Mouse (Mus musculus): ENCODE data around the gene Gm4969. TPM values are rescaled to one million over a fixed set of nuclear protein-coding genes. Genes with fewer than 3 reads are reported as not detected.
"Not testable (repeated sequence)": the region's sequence is repeated elsewhere in the genome, so short reads cannot be mapped to it uniquely, and the experiment has no call there.

The Gm4969 gene
- polyA plus RNA-seq, 1 experiment from 2014 or later = 3.0 TPM

GRCm38 (mm10) chr7:19162928-19163327, 44.8 kb upstream of the Gm4969 start:
- no peak overlapping the region for H3K27ac ChIP-seq (ENCODE audit: low read depth)
- H3K4me2 ChIP-seq = no peak overlapping the region
- no peak for ATAC-seq (ENCODE audit: insufficient read depth)
- no peaks in the 10 kb centered on the region for H3K36me3 ChIP-seq (ENCODE audit: insufficient read depth)
- no peak for TF ChIP-seq CTCF (IDR thresholded peaks at IDR 0.05; ENCODE audit: low read depth)
- 67% methylated on average over 7 of the region's 7 CpGs for WGBS
- peaks cover 3% of the 10 kb centered on the region; the same call in 1 of the 2 replicates for H3K9me3 ChIP-seq (ENCODE audit: low read depth, low read length)
- no peak for DNase-seq
- H3K9ac ChIP-seq = no peak overlapping the region
- H3K27me3 ChIP-seq (ENCODE audit: insufficient read depth, low read length) = peaks cover 22% of the 10 kb centered on the region
- no peak overlapping the region for H3K4me3 ChIP-seq (ENCODE audit: low read depth, low read length)
- peaks cover 5% of the 10 kb centered on the region; the same call in 1 of the 2 replicates for H3K4me1 ChIP-seq (ENCODE audit: insufficient read depth)

DNA sequence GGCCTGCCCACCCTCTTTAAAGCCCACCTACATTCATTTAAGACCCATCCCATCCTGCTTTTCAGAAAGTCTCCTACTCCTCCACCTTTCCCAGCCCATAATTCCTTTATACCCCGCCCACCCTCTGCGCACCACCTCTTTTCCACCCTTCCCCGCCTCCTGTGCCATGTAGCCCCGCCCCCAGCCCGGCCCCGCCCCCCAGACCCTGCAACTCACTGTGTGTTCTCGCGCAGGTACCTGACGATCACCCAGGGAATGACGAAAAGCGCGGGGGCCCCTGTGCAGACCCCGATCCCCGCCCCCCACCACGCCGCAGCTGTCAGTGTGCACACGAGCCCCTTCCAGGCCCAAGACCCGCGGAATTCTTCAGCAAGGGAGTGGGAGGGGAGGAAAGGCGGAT, 41.9 kb upstream of the Gm4969 start:
- Histone ChIP-seq H3K27me3 (ENCODE audit: insufficient read depth, low read length) (peaks cover 21% of the 10 kb centered on the region), H3K36me3 (ENCODE audit: insufficient read depth) (no peaks in the 10 kb centered on the region), H3K4me2 (peak overlapping the region; percentile 70), H3K9me3 (ENCODE audit: low read depth, low read length) (no peaks in the 10 kb centered on the region), H3K4me1 (ENCODE audit: insufficient read depth) (peaks cover 5% of the 10 kb centered on the region; the same call in 1 of the 2 replicates), H3K4me3 (ENCODE audit: low read depth, low read length) (peak overlapping the region; percentile 36), H3K9ac (peak overlapping the region; percentile 32; the same call in 1 of the 2 replicates), H3K27ac (ENCODE audit: low read depth) (no peak overlapping the region)
- 1% methylated on average over 20 of the region's 20 CpGs for WGBS
- TF ChIP-seq CTCF (IDR thresholded peaks at IDR 0.05; ENCODE audit: low read depth) = no peak
- DNase-seq (peak; percentile 43), ATAC-seq (ENCODE audit: insufficient read depth) (peak; percentile 13; the same call in 1 of the 2 replicates)

- DNase-seq (no peak), ATAC-seq (ENCODE audit: insufficient read depth) (no peak)
- peak; percentile 15; the same call in 1 of the 2 replicates for TF ChIP-seq CTCF (IDR thresholded peaks at IDR 0.05; ENCODE audit: low read depth)
- Histone ChIP-seq H3K9me3 (ENCODE audit: low read depth, low read length) (no peaks in the 10 kb centered on the region), H3K4me2 (peak overlapping the region; percentile 70), H3K9ac (no peak overlapping the region), H3K27me3 (ENCODE audit: insufficient read depth, low read length) (peaks cover 15% of the 10 kb centered on the region), H3K36me3 (ENCODE audit: insufficient read depth) (0 out of 2 replicates have a peak, but pooled peaks cover 5% of the 10 kb centered on the region), H3K4me3 (ENCODE audit: low read depth, low read length) (peak overlapping the region; percentile 36; the same call in 1 of the 2 replicates), H3K27ac (ENCODE audit: low read depth) (no peak overlapping the region), H3K4me1 (ENCODE audit: insufficient read depth) (no peaks in the 10 kb centered on the region)
- WGBS = 11% methylated on average over 18 of the region's 18 CpGs
Measured at GRCm38 (mm10) chr7:19159411-19159810, 41.2 kb upstream of the Gm4969 start.

DNA sequence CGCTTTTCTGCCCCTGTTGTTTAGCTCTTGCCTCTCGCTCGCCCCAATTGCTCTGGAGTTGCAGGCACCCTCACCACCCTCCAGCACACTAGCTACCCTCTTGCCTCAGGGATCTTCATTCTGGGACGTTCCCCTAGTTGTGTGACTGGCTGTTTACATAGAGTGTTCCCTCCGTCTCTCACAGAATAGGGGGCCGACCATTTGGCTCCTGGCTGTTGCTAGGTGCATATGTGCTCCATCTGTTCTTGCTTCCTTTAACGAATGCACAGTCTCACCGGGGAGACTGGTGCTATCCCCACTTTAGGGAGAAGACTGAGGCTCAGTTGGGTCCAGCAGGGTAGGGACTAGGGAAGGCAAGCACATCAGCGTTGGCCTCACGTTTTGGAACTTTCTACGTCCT, 40.4 kb upstream of the Gm4969 start:
- no peaks in the 10 kb centered on the region for H3K9me3 ChIP-seq (ENCODE audit: low read depth, low read length)
- DNase-seq = no peak
- H3K4me1 ChIP-seq (ENCODE audit: insufficient read depth) = no peaks in the 10 kb centered on the region
- no peak overlapping the region for H3K4me3 ChIP-seq (ENCODE audit: low read depth, low read length)
- H3K27me3 ChIP-seq (ENCODE audit: insufficient read depth, low read length) = peaks cover 15% of the 10 kb centered on the region
- 54% methylated on average over 11 of the region's 11 CpGs for WGBS
- no peak for ATAC-seq (ENCODE audit: insufficient read depth)
- no peak overlapping the region for H3K27ac ChIP-seq (ENCODE audit: low read depth)
- TF ChIP-seq CTCF (IDR thresholded peaks at IDR 0.05; ENCODE audit: low read depth) = no peak
- H3K36me3 ChIP-seq (ENCODE audit: insufficient read depth) = peaks cover 13% of the 10 kb centered on the region
- no peak overlapping the region for H3K4me2 ChIP-seq
- no peak overlapping the region for H3K9ac ChIP-seq

DNA sequence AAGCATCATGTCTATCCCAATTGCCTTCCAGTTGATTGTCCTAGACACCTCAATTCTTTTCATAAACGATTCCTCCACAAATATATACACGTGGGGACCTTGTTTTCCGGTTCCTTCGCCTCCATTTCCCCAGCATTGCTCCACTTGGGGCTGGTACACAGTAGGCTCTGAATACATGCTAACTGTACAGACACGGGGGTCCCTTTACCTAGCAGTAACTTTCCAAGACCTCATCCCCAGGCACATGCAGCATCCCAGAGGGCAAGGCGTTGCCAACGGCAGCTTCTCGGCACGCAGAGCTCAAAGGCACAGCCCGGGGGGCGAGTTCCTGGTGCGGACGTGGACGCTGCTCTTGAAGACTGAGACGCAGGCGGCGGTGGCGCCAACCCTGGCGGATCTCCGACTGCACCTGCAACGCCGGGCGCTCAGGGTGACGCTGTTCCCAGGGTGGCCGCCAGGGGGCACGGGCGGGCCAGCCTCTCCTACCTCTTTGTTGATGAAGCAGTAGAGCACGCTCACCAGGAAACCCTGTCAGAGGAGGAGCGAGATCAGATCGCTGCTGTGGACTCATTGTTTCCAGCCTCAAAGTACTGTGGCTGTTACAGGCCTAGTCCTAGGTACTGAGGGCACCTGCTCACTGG, 39.1 kb upstream of the Gm4969 start:
- H3K4me1 ChIP-seq (ENCODE audit: insufficient read depth) = no peaks in the 10 kb centered on the region
- H3K27me3 ChIP-seq (ENCODE audit: insufficient read depth, low read length) = peaks cover 15% of the 10 kb centered on the region
- WGBS = 5% methylated on average over 30 of the region's 30 CpGs
- peaks cover 26% of the 10 kb centered on the region for H3K36me3 ChIP-seq (ENCODE audit: insufficient read depth)
- ATAC-seq (ENCODE audit: insufficient read depth) (peak; percentile 55), DNase-seq (peak; percentile 88)
- H3K9ac ChIP-seq = no peak overlapping the region; the same call in 1 of the 2 replicates
- TF ChIP-seq CTCF (IDR thresholded peaks at IDR 0.05; ENCODE audit: low read depth) = peak; percentile 95
- H3K4me2 ChIP-seq = peak overlapping the region; percentile 48
- H3K4me3 ChIP-seq (ENCODE audit: low read depth, low read length) = no peak overlapping the region; the same call in 1 of the 2 replicates
- H3K9me3 ChIP-seq (ENCODE audit: low read depth, low read length) = no peaks in the 10 kb centered on the region
- H3K27ac ChIP-seq (ENCODE audit: low read depth) = no peak overlapping the region

DNA sequence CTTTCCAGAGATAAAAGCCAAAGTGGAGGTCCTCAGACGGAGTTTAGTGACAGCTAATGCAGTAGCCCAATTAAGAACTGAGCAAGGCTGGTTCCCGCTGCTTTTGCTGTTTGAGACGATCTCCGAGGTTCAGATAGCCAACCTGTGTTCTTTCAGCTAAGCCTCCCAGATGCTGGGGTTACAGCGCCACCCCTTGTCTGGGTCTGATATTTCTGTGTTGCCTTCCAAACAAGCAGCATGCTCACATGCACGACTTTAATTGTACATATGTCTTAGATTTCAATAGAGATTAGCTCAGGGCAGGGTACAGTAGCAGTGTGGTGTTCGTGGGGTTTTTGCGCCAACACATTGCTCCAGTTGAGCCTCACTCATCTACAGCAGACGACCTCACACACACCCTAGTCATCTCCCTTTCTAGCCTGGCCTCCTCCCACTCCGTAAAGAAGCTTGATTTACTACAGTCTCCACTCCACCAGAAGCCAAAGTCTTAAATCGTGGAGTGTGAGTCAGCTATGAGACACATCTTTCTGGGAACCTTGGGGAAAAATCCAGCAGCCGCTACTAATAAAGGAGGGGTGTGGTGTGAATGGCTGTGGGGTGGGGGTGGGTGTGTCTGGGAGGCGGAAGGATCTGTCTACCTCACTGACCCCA, 37.8 kb upstream of the Gm4969 start:
- H3K36me3 ChIP-seq (ENCODE audit: insufficient read depth) = peaks cover 38% of the 10 kb centered on the region
- WGBS = 53% methylated on average over 13 of the region's 13 CpGs
- ATAC-seq (ENCODE audit: insufficient read depth) = no peak
- H3K4me3 ChIP-seq (ENCODE audit: low read depth, low read length) = no peak overlapping the region
- no peaks in the 10 kb centered on the region for H3K9me3 ChIP-seq (ENCODE audit: low read depth, low read length)
- no peaks in the 10 kb centered on the region for H3K4me1 ChIP-seq (ENCODE audit: insufficient read depth)
- H3K9ac ChIP-seq = no peak overlapping the region
- H3K27me3 ChIP-seq (ENCODE audit: insufficient read depth, low read length) = peaks cover 15% of the 10 kb centered on the region
- H3K4me2 ChIP-seq = no peak overlapping the region
- TF ChIP-seq CTCF (IDR thresholded peaks at IDR 0.05; ENCODE audit: low read depth) = no peak; the same call in 1 of the 2 replicates
- no peak overlapping the region for H3K27ac ChIP-seq (ENCODE audit: low read depth)
- DNase-seq = no peak

DNA sequence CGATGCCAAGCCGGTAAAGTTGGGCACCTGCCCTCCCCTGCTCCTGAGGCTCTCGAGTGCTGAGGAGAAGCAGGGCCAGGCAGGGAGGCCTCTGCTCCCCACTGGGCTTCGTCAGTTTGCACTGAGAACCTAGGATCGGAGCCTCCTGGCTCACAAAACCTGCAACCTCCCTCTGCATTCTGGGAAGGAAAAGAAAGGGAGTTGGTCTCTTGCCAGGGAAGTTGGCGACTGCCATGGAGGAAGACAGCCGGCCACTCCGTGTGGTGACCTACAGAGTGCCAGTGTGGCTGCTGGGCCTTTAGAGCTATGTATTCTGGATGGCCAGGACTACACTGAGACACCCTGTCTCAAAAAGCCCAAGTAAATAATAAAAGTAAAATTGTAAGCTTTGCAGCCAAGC, 36.6 kb upstream of the Gm4969 start:
- H3K4me3 ChIP-seq (ENCODE audit: low read depth, low read length) = no peak overlapping the region
- H3K27ac ChIP-seq (ENCODE audit: low read depth) = no peak overlapping the region
- DNase-seq = no peak
- H3K36me3 ChIP-seq (ENCODE audit: insufficient read depth) = peaks cover 38% of the 10 kb centered on the region
- H3K27me3 ChIP-seq (ENCODE audit: insufficient read depth, low read length) = peaks cover 8% of the 10 kb centered on the region
- H3K9ac ChIP-seq = no peak overlapping the region
- no peak overlapping the region for H3K4me2 ChIP-seq
- no peak for ATAC-seq (ENCODE audit: insufficient read depth)
- TF ChIP-seq CTCF (IDR thresholded peaks at IDR 0.05; ENCODE audit: low read depth) = no peak
- peaks cover 7% of the 10 kb centered on the region for H3K4me1 ChIP-seq (ENCODE audit: insufficient read depth)
- WGBS = 74% methylated on average over 8 of the region's 8 CpGs
- no peaks in the 10 kb centered on the region for H3K9me3 ChIP-seq (ENCODE audit: low read depth, low read length)

DNA sequence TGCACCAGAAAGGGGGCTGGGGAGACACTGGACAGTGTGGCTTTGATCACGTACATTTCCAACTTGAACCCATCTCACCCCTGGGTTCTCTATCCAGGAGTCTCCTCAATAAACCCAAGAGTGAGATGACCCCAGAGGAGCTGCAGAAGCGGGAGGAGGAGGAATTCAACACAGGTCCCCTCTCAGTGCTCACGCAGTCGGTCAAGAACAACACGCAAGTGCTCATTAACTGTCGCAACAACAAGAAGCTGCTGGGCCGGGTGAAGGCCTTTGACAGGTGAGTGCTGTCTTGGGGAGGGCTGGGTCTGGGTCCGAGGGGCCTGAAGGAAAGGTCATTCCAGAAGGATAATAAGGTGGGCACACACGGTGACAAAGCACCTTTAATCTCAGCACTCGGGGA, 33.0 kb upstream of the Gm4969 start:
- 87% methylated on average over 10 of the region's 10 CpGs for WGBS
- H3K27ac ChIP-seq (ENCODE audit: low read depth); ATAC-seq (ENCODE audit: insufficient read depth); H3K9ac ChIP-seq; DNase-seq; H3K4me3 ChIP-seq (ENCODE audit: low read depth, low read length); H3K9me3 ChIP-seq (ENCODE audit: low read depth, low read length); H3K27me3 ChIP-seq (ENCODE audit: insufficient read depth, low read length): not testable (repeated sequence)
- Histone ChIP-seq H3K4me1 (ENCODE audit: insufficient read depth) (peaks cover 12% of the 10 kb centered on the region), H3K36me3 (ENCODE audit: insufficient read depth) (peaks cover 41% of the 10 kb centered on the region), H3K4me2 (peak overlapping the region; percentile 81; the same call in 1 of the 2 replicates)

Measured in lung, embryonic 14.5 days (tissue).